Mouse (Mus musculus): Measurements from ENCODE around the gene Psmb3.

Gene Psmb3

GRCm38 (mm10) chr11:97743423-97743822 lies 40.2 kb downstream of the Psmb3 start:
- in situ Hi-C loops (cut with MboI; ENCODE audit: unreplicated experiment in 2 of 2), result no loop called here

GRCm38 (mm10) chr11:97744063-97744717 lies 41.0 kb downstream of the Psmb3 start, which contains the start of gene Pip4k2b:
TSS of gene Pip4k2b (minus strand) at chr11:97744704.
- in situ Hi-C loops (cut with MboI; ENCODE audit: unreplicated experiment in 2 of 2), result no loop called here

GRCm38 (mm10) chr11:97744718-97745330 lies 41.6 kb downstream of the Psmb3 start:
- in situ Hi-C loops (cut with MboI; ENCODE audit: unreplicated experiment in 2 of 2), result no loop called here

GRCm38 (mm10) chr11:97745331-97745721 lies 42.1 kb downstream of the Psmb3 start:
- in situ Hi-C loops (cut with MboI; ENCODE audit: unreplicated experiment in 2 of 2), result no loop called here

GRCm38 (mm10) chr11:97747773-97748172 lies 44.6 kb downstream of the Psmb3 start:
- in situ Hi-C loops (cut with MboI; ENCODE audit: unreplicated experiment in 2 of 2), result no loop called here

GRCm38 (mm10) chr11:97748496-97748895 lies 45.3 kb downstream of the Psmb3 start:
- in situ Hi-C loops (cut with MboI; ENCODE audit: unreplicated experiment in 2 of 2), result no loop called here

GRCm38 (mm10) chr11:97753277-97753676 lies 50.1 kb downstream of the Psmb3 start:
- in situ Hi-C loops (cut with MboI; ENCODE audit: unreplicated experiment in 2 of 2), result no loop called here

GRCm38 (mm10) chr11:97758125-97758524 lies 54.9 kb downstream of the Psmb3 start:
- in situ Hi-C loops (cut with MboI; ENCODE audit: unreplicated experiment in 2 of 2), result no loop called here

- in situ Hi-C loops (cut with MboI; ENCODE audit: unreplicated experiment in 2 of 2), result no loop called here
These were observed 55.7 kb downstream of the Psmb3 start for GRCm38 (mm10) chr11:97758942-97759341.

- in situ Hi-C loops (cut with MboI; ENCODE audit: unreplicated experiment in 2 of 2), result no loop called here
These were observed 58.4 kb downstream of the Psmb3 start for GRCm38 (mm10) chr11:97761638-97762037.
